Mouse (Mus musculus) left cerebral cortex, postnatal 10 days (tissue): ENCODE data around the gene Cbfa2t3. TPM values are rescaled to one million over a fixed set of nuclear protein-coding genes. Genes with fewer than 3 reads are reported as not detected.

ENCODE experiments used
- DNase-seq, 2 experiments: peaks; one replicate each; pipeline ENCODE4 v3.0.0; 2021 to 2022; ENCODE audit warnings: low spot score in 2 of 2, mixed read lengths in 1 of 2; ENCODE audit errors: extremely low spot score in 1 of 2
- intact Hi-C: fragments of 180-260 bp; cut with DNase I; formaldehyde crosslinking; loops from one replicate; pipeline ENCODE4 v1.15.1; 2025
- total RNA-seq, 2 experiments: library from RNA; stranded (reverse); gene quantifications; 2 replicates each; pipeline ENCODE4 v1.2.3; 2021

Cbfa2t3 gene
- total RNA-seq, 2 experiments from 2014 or later, result 17.8 to 18.8 TPM

GRCm38 (mm10) chr8:122700628-122701027 lies 1.7 kb upstream of the Cbfa2t3 start:
- intact Hi-C loops, result no loop called here
- no peak for DNase-seq

- intact Hi-C loops, result no loop called here
- no peak for DNase-seq
Measured at GRCm38 (mm10) chr8:122698254-122698768, 598 bp downstream of the Cbfa2t3 start.

GRCm38 (mm10) chr8:122697586-122697985 lies 1.3 kb downstream of the Cbfa2t3 start:
- intact Hi-C loops, result no loop called here
- no peak for DNase-seq

GRCm38 (mm10) chr8:122697181-122697581 lies 1.7 kb downstream of the Cbfa2t3 start:
- intact Hi-C loops, result no loop called here
- no peak for DNase-seq

- no peak for DNase-seq
- intact Hi-C loops, result no loop called here
Measured at GRCm38 (mm10) chr8:122695438-122696042, 3.4 kb downstream of the Cbfa2t3 start.

GRCm38 (mm10) chr8:122692152-122692551 lies 6.8 kb downstream of the Cbfa2t3 start:
- no peak for DNase-seq
- intact Hi-C loops, result no loop called here

- peak in 1 of 2 experiments; percentile 45 for DNase-seq
- intact Hi-C loops, result no loop called here
Measured at GRCm38 (mm10) chr8:122691018-122691417, 7.9 kb downstream of the Cbfa2t3 start.

- intact Hi-C loops, result no loop called here
- DNase-seq, result no peak
Measured at GRCm38 (mm10) chr8:122689315-122689714, 9.6 kb downstream of the Cbfa2t3 start.

- DNase-seq, result no peak
- intact Hi-C loops, result no loop called here
Measured at GRCm38 (mm10) chr8:122686879-122687278, 12.0 kb downstream of the Cbfa2t3 start.

GRCm38 (mm10) chr8:122685097-122685861 lies 13.6 kb downstream of the Cbfa2t3 start:
- DNase-seq, result no peak
- intact Hi-C loops, result no loop called here

- no peak for DNase-seq
- intact Hi-C loops, result no loop called here
Measured at GRCm38 (mm10) chr8:122682820-122683219, 16.1 kb downstream of the Cbfa2t3 start.

- DNase-seq, result no peak
- intact Hi-C loops, result no loop called here
Measured at GRCm38 (mm10) chr8:122680171-122680570, 18.7 kb downstream of the Cbfa2t3 start.

- no peak for DNase-seq
- intact Hi-C loops, result loop anchor here (2.0 to 5.0 kb wide), 4 partner anchors 43 to 151 kb away; partner anchors contain the start of gene Acsf3
Measured at GRCm38 (mm10) chr8:122679325-122679920, 19.5 kb downstream of the Cbfa2t3 start.

GRCm38 (mm10) chr8:122678896-122679210 lies 20.1 kb downstream of the Cbfa2t3 start:
- intact Hi-C loops, result loop anchor here (2.0 to 5.0 kb wide), 4 partner anchors 43 to 152 kb away; partner anchors contain the start of gene Acsf3
- no peak for DNase-seq

- peak in 1 of 2 experiments; percentile 87 for DNase-seq
- intact Hi-C loops, result loop anchor here (2.0 to 5.0 kb wide), 4 partner anchors 44 to 153 kb away; partner anchors contain the start of gene Acsf3
Measured at GRCm38 (mm10) chr8:122678061-122678895, 20.6 kb downstream of the Cbfa2t3 start.

- peak in 1 of 2 experiments; percentile 61 for DNase-seq
Measured at GRCm38 (mm10) chr8:122677481-122678021, 21.4 kb downstream of the Cbfa2t3 start.

GRCm38 (mm10) chr8:122676621-122677480 lies 22.1 kb downstream of the Cbfa2t3 start:
- peak; percentile 49 to 77 for DNase-seq
- intact Hi-C loops, result loop anchor here (5.0 kb wide), 3 partner anchors 45 to 100 kb away; partner anchors contain the start of gene Acsf3

More at GRCm38 (mm10) chr8:122677481-122678021, 21.4 kb downstream of the Cbfa2t3 start:
- intact Hi-C loops, result loop anchor here (2.0 to 5.0 kb wide), 4 partner anchors 45 to 153 kb away; partner anchors contain the start of gene Acsf3
